Mouse (Mus musculus) liver, postnatal 0 days (tissue): ENCODE data around the gene Zfp280c. TPM values are rescaled to one million over a fixed set of nuclear protein-coding genes. Genes with fewer than 3 reads are reported as not detected.

Source experiments
- ATAC-seq: fragments of 200-750 bp; cut with Nextera tagmentation; 2 replicates; pipeline ENCODE4 v1.8.0; 2017; ENCODE audit warnings: mild to moderate bottlenecking, moderate library complexity
- DNase-seq: peaks from one replicate; pipeline ENCODE4 v3.0.0-alpha.2; 2016
- H3K27ac ChIP-seq: fragments of 300-500 bp; sonication (generic); 2 replicates; pipeline ENCODE4 v1.5.1; 2014; ENCODE audit warnings: antibody characterized with exemption, moderate library complexity, mild to moderate bottlenecking, low read depth
- H3K27me3 ChIP-seq: fragments of 300-500 bp; sonication (generic); 2 replicates; pipeline ENCODE4 v1.6.1; 2014; ENCODE audit warnings: low read length, control low read depth, mixed read lengths; ENCODE audit not compliant: insufficient read depth
- H3K36me3 ChIP-seq: fragments of 300-500 bp; sonication (generic); replicated peaks from 2 replicates; pipeline ENCODE4 v1.6.1; 2014; ENCODE audit warnings: mild to moderate bottlenecking, control low read depth, low read length, moderate library complexity, mixed read lengths; ENCODE audit not compliant: insufficient read depth
- H3K4me1 ChIP-seq: fragments of 300-500 bp; sonication (generic); 2 replicates; pipeline ENCODE4 v1.6.1; 2014; ENCODE audit warnings: antibody characterized with exemption, mild to moderate bottlenecking, control low read depth; ENCODE audit not compliant: insufficient read depth
- H3K4me2 ChIP-seq: fragments of 300-500 bp; sonication (generic); 2 replicates; pipeline ENCODE4 v1.6.1; 2014; ENCODE audit warnings: low read depth, mild to moderate bottlenecking, low read length, moderate library complexity, mixed read lengths
- H3K4me3 ChIP-seq: fragments of 300-500 bp; sonication (generic); 2 replicates; pipeline ENCODE4 v1.5.1; 2014; ENCODE audit warnings: low read depth, low read length
- H3K9ac ChIP-seq: fragments of 300-500 bp; sonication (generic); replicated peaks from 2 replicates; pipeline ENCODE4 v1.6.1; 2014; ENCODE audit warnings: mild to moderate bottlenecking, moderate library complexity
- H3K9me3 ChIP-seq: fragments of 300-500 bp; sonication (generic); 2 replicates; pipeline ENCODE4 v1.6.1; 2016; ENCODE audit warnings: mild to moderate bottlenecking, control low read depth, low read length, mixed read lengths
- CTCF ChIP-seq: sonication (generic); IDR thresholded peaks from 2 replicates; pipeline ENCODE4 v1.5.1; 2016; ENCODE audit warnings: antibody characterized with exemption, low read depth
- EP300 ChIP-seq: IDR thresholded peaks from 2 replicates; pipeline ENCODE4 v1.6.1; 2016; ENCODE audit warnings: antibody characterized with exemption, low read depth, mild to moderate bottlenecking
- WGBS: fragments of 180-500 bp; shearing (Covaris S2); extraction: QIAGEN DNeasy Blood & Tissue Kit; methylation state at CpG from one replicate; pipeline ENCODE4 v1.1.7; 2014; ENCODE audit not compliant: insufficient replicate concordance; 5-methylcytosine and 5-hydroxymethylcytosine counted together
- microRNA-seq: library from miRNA; unstranded; fragments of <30 nt; microRNA quantifications from one replicate; pipeline ENCODE4, GENCODE M21; 2016
- polyA plus RNA-seq: library from polyadenylated mRNA; unstranded; fragments of >200 nt; fragmentation: Nextera tagmentation; extraction: Ambion mirVana; gene quantifications from 2 replicates; pipeline ENCODE4 v1.2.1, GENCODE M21; 2015

The Zfp280c gene
- polyA plus RNA-seq, 1 experiment from 2014 or later = 1.8 TPM

DNA sequence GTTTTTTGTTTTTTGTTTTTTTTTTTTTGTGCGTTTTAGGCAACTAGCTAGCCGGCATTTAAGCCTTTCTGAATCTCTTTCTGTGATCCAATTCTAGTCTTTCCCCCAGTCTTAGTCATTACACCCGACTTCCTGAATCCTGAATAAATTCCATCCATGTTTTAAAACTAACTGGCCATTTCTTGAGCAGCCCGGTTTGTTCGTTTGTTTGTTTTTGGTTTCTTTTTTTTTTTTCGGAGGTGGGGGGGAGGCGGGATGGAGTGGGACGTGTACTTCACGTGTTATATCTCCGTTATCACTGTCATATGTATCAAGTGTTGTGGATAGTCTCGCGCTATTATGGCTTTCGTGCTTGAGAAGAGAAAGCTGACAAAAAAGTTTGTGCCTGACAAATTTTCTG, 80.5 kb downstream of the Zfp280c start:
- DNase-seq (no peak), ATAC-seq (peak; percentile 35; the same call in 1 of the 2 replicates)
- Histone ChIP-seq H3K27me3 (peaks cover 6% of the 10 kb centered on the region; the same call in 1 of the 2 replicates), H3K9me3 (no peaks in the 10 kb centered on the region), H3K9ac (peak overlapping the region; percentile 77), H3K4me2 (peak overlapping the region; percentile 72), H3K4me3 (peak overlapping the region; percentile 65), H3K36me3 (no peaks in the 10 kb centered on the region), H3K27ac (no peak overlapping the region; the same call in 1 of the 2 replicates), H3K4me1 (peaks cover 3% of the 10 kb centered on the region; the same call in 1 of the 2 replicates)
- TF ChIP-seq EP300 (peak; percentile 15; the same call in 1 of the 2 replicates), CTCF (no peak)
- WGBS = 16% methylated on average over 13 of the region's 13 CpGs

- Histone ChIP-seq H3K27me3 (peaks cover under 1% of the 10 kb centered on the region; the same call in 1 of the 2 replicates), H3K27ac (peak within 1 kb of the TSS; percentile 79), H3K4me2 (peak within 1 kb of the TSS; percentile 72), H3K4me3 (peak within 1 kb of the TSS; percentile 65), H3K9me3 (no peaks in the 10 kb centered on the region), H3K36me3 (no peaks in the 10 kb centered on the region), H3K4me1 (peaks cover 3% of the 10 kb centered on the region; the same call in 1 of the 2 replicates), H3K9ac (peak within 1 kb of the TSS; percentile 77)
- ATAC-seq (peak; percentile 98), DNase-seq (peak; percentile 92)
- WGBS = 19% methylated on average over 39 of the region's 45 CpGs
- TF ChIP-seq CTCF = no peak
- no peak for TF ChIP-seq EP300
These were observed 81.0 kb downstream of the Zfp280c start, which contains the start of gene Aifm1 for GRCm38 (mm10) chrX:48513166-48513807. Aifm1 (minus strand) TSS chrX:48513563.

GRCm38 (mm10) chrX:48493763-48494162, 100.5 kb downstream of the Zfp280c start:
- Histone ChIP-seq H3K9ac (no peak overlapping the region), H3K36me3 (0 out of 2 replicates have a peak, but pooled peaks cover 2% of the 10 kb centered on the region), H3K27ac (no peak overlapping the region), H3K4me3 (no peak overlapping the region), H3K27me3 (no peaks in the 10 kb centered on the region), H3K4me2 (no peak overlapping the region), H3K4me1 (no peaks in the 10 kb centered on the region), H3K9me3 (no peaks in the 10 kb centered on the region)
- no peak for TF ChIP-seq CTCF
- TF ChIP-seq EP300 = no peak
- DNase-seq (no peak), ATAC-seq (no peak)
- WGBS = 78% methylated on average over 8 of the region's 8 CpGs

Small RNA genes lying within 50 kb of the gene (microRNA-seq; reads per million reads assigned to microRNA genes)
- gene Gm27828 = not detected

Other genes starting within 250 kb of the Zfp280c start
- 1.3 and 1.5 TPM in 2 replicates for gene Elf4, start 131.4 kb downstream of the Zfp280c start, polyA plus RNA-seq
- 64.0 and 67.7 TPM in 2 replicates for gene Aifm1, start 80.9 kb downstream of the Zfp280c start, polyA plus RNA-seq
- 0.18 and 0.21 TPM in 2 replicates for gene Rab33a, start 75.2 kb downstream of the Zfp280c start, polyA plus RNA-seq
- 3.1 and 3.4 TPM in 2 replicates for gene Slc25a14, start 28.9 kb upstream of the Zfp280c start, polyA plus RNA-seq
- not detected in 2 replicates for gene Gpr119, start 80.0 kb upstream of the Zfp280c start, polyA plus RNA-seq
- 10.2 and 10.5 TPM in 2 replicates for gene Rbmx2, start 100.5 kb upstream of the Zfp280c start, polyA plus RNA-seq